Mouse (Mus musculus): Measurements from ENCODE around the gene D930007J09Rik. TPM values are rescaled to one million over a fixed set of nuclear protein-coding genes. Genes with fewer than 3 reads are reported as not detected.

D930007J09Rik gene
- polyA plus RNA-seq, 1 experiment from 2014 or later = not detected

DNA sequence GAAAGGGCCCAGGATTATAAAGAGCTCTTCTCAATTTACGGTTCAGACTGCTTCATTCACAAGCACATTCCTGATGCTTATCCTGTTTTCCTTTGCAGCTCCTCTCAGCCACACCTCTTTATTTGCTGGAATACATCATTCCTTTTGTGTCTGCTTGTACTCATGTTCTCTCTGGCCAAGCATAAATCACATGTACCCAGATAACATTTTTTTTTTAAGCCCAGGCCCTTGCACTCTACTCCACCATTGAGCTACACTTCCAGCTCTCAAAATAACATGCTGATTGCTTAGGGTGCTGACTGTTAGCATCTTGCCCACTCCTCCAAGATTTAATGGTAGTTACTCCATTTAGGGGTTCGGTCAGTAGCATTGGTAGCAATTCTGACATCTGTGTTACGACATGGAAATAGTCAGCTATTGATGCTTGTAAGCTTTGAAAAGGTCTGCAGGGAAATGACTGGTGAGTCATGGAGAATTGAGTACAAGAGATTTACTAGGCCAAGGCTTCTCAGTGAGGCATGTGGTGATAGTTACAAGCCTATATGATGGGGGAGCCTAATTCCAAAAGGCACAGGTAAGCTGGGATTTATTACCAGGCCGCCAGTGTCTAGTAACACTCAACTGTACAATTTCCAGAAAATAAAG, 1.2 kb upstream of the D930007J09Rik start:
- peaks cover 20% of the 10 kb centered on the region for H3K36me3 ChIP-seq (replicated peaks)
- no peaks in the 10 kb centered on the region for H3K27me3 ChIP-seq
- peaks cover 31% of the 10 kb centered on the region for H3K4me1 ChIP-seq
- peak overlapping the region; percentile 81 for H3K4me3 ChIP-seq (replicated peaks)
- ATAC-seq (ENCODE audit: low FRiP score) = no peak
- H3K4me2 ChIP-seq = peak overlapping the region; percentile 80
- H3K27ac ChIP-seq = no peak overlapping the region
- H3K9me3 ChIP-seq = no peaks in the 10 kb centered on the region
- H3K9ac ChIP-seq = peak overlapping the region; percentile 82; the same call in 1 of the 2 replicates
- WGBS = 71% methylated on average over 4 of the region's 4 CpGs

DNA sequence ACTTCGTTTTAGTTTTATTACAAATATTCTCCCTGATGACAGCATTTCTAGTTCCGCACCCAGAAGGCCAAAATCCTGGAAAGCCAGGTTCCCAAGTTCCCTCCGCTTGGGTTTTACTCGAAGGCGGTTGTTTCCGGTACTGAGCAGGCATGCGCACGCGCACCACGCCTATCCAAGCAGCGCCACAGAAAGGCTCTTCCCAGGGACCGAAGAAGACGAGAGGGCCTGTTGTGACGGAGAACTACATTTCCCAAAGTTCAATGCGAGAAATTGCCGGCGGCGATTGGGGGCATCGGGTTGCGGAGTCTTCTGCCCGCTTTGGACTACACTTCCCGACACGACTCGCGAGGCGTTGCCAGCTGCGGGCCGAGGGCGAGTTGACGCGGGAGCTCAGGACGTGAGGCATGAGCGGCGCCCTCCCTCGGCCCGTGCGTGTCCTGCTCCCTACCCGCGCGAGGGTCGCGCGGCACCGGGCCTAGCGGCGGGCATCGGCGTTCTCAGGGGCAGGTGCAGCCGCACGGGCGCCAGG, 892 bp downstream of the D930007J09Rik start, which contains the start of gene Wrnip1:
Wrnip1 (plus strand) TSS at position 346 of the 529 bp plus-strand sequence.
- no peaks in the 10 kb centered on the region for H3K27me3 ChIP-seq
- peak within 1 kb of the TSS; percentile 82 for H3K9ac ChIP-seq
- ATAC-seq (ENCODE audit: low FRiP score) = peak; percentile 98
- no peaks in the 10 kb centered on the region for H3K9me3 ChIP-seq
- H3K4me2 ChIP-seq = peak within 1 kb of the TSS; percentile 80
- 0% methylated on average over 48 of the region's 51 CpGs for WGBS
- H3K4me3 ChIP-seq (replicated peaks) = peak within 1 kb of the TSS; percentile 81
- H3K4me1 ChIP-seq = peaks cover 23% of the 10 kb centered on the region
- peaks cover 7% of the 10 kb centered on the region for H3K36me3 ChIP-seq (replicated peaks)
- peak within 1 kb of the TSS; percentile 76 for H3K27ac ChIP-seq

DNA sequence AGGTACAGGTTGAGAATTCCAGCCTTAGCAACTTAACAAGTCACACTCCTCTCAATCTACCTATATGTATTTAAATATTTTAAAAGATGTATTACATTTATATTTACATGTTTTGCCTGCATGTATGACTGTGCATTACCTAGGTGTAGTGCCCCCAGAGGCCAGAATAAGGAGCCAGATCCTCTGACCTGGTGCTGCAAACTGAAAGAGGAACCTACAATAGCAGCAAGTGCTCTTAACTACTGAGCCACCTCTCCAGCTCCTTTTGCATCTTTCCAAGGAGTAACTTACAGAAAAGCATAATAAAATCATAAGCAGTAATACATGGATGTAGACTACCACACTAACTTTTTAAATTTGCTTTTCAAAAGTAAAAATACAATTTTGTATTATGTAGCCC, 1.8 kb downstream of the D930007J09Rik start:
- Histone ChIP-seq H3K27me3 (no peaks in the 10 kb centered on the region), H3K4me2 (peak overlapping the region; percentile 80), H3K27ac (no peak overlapping the region), H3K4me3 (replicated peaks) (peak overlapping the region; percentile 81; the same call in 1 of the 2 replicates), H3K9ac (no peak overlapping the region), H3K9me3 (no peaks in the 10 kb centered on the region), H3K4me1 (peaks cover 23% of the 10 kb centered on the region), H3K36me3 (replicated peaks) (no peaks in the 10 kb centered on the region)
- ATAC-seq (ENCODE audit: low FRiP score) = no peak

DNA sequence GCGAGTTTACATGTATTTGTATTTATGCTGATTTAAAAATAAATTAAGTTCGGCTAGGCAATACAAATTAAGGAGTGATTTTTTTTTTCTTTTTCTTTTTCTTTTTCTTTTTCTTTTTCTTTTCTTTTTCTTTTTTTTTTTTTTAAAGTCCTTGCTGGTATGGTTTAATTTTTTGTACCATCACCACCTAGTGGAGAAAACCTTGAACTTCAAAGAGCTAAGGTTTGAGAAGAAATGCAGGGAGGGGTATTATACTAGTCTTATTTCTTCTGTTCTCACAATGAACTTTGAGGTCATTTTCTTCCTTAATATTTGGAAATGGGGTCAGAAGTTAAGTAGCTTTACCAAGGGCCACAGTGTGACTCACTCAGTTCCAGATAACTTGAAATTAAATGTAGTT, 3.5 kb downstream of the D930007J09Rik start:
- 80% methylated on average over 2 of the region's 2 CpGs for WGBS
- no peak overlapping the region for H3K4me2 ChIP-seq
- H3K27ac ChIP-seq = no peak overlapping the region
- H3K9ac ChIP-seq = no peak overlapping the region
- ATAC-seq (ENCODE audit: low FRiP score) = no peak
- no peaks in the 10 kb centered on the region for H3K36me3 ChIP-seq (replicated peaks)
- H3K4me1 ChIP-seq = peaks cover 17% of the 10 kb centered on the region
- no peaks in the 10 kb centered on the region for H3K27me3 ChIP-seq
- no peaks in the 10 kb centered on the region for H3K9me3 ChIP-seq
- H3K4me3 ChIP-seq (replicated peaks) = no peak overlapping the region

DNA sequence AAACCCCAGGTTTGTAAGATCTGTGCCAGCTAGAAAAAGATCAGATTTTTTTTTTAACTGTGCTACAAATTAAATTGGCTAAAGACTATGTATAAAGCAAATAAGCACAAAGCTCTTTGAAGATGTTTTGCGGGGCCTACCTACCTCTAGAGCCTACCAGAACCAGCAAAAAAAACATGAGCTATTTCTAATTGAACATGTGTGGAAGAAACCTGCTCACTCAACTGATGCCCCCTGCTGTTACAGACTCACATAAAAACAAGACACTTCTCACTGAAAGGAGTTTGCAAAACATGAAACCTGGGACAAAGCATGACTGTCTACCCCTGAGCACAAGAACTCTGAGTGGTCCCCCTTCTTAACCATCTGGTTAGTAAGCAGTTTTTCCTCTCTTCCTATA, 5.6 kb downstream of the D930007J09Rik start:
- ATAC-seq (ENCODE audit: low FRiP score) = no peak
- Histone ChIP-seq H3K27me3 (no peaks in the 10 kb centered on the region), H3K27ac (no peak overlapping the region), H3K4me2 (no peak overlapping the region), H3K9me3 (no peaks in the 10 kb centered on the region), H3K36me3 (replicated peaks) (no peaks in the 10 kb centered on the region), H3K4me1 (peaks cover 4% of the 10 kb centered on the region; the same call in 1 of the 2 replicates), H3K4me3 (replicated peaks) (no peak overlapping the region), H3K9ac (no peak overlapping the region)
- 92% methylated on average over 1 of the region's 1 CpGs for WGBS

DNA sequence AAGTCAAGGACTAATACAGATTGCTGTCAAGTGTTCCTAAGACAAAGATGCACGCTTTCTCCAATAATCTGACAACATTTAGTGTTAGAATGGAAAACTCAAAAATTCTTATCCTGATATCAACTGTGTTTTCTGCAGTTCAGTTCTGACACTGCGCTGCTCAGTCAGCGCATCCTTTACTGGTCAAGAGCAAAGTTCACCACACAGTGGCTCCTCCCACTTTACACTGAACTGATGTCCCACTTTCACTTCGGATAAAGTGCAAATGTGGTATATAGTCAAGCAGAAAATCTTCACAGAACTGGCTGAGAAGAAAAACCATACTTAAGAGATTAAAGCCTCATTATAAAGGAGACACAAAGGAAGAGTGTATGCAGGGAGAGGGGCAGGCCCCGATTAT, 7.5 kb downstream of the D930007J09Rik start:
- Histone ChIP-seq H3K36me3 (replicated peaks) (no peaks in the 10 kb centered on the region), H3K27me3 (no peaks in the 10 kb centered on the region), H3K9ac (no peak overlapping the region), H3K4me3 (replicated peaks) (no peak overlapping the region), H3K4me2 (no peak overlapping the region), H3K27ac (no peak overlapping the region), H3K9me3 (no peaks in the 10 kb centered on the region), H3K4me1 (no peaks in the 10 kb centered on the region)
- ATAC-seq (ENCODE audit: low FRiP score) = no peak
- 81% methylated on average over 5 of the region's 5 CpGs for WGBS

DNA sequence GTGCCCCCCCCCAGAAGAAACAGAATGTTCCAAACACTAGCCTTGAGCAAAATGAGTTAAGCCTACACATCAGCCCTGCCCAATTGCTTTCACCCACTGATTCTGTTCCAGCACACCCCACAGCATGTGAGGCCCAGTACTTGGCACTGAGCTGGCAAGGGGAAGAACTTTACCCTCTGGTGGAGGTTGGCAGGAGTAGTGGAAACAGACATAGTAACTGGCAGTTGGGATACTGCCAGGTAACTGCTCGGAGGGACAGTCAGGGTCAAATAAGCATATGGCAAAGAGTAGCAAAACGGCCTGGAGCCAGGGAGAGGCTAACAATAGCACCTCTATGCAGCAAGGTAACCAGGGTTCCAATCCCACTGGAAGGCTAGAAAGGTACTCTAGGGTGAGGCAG, 8.0 kb downstream of the D930007J09Rik start:
- no peak overlapping the region for H3K27ac ChIP-seq
- 77% methylated on average over 2 of the region's 2 CpGs for WGBS
- no peak overlapping the region for H3K4me2 ChIP-seq
- H3K36me3 ChIP-seq (replicated peaks) = no peaks in the 10 kb centered on the region
- H3K27me3 ChIP-seq = no peaks in the 10 kb centered on the region
- no peaks in the 10 kb centered on the region for H3K4me1 ChIP-seq
- no peak overlapping the region for H3K4me3 ChIP-seq (replicated peaks)
- no peak for ATAC-seq (ENCODE audit: low FRiP score)
- H3K9me3 ChIP-seq = no peaks in the 10 kb centered on the region
- no peak overlapping the region for H3K9ac ChIP-seq

DNA sequence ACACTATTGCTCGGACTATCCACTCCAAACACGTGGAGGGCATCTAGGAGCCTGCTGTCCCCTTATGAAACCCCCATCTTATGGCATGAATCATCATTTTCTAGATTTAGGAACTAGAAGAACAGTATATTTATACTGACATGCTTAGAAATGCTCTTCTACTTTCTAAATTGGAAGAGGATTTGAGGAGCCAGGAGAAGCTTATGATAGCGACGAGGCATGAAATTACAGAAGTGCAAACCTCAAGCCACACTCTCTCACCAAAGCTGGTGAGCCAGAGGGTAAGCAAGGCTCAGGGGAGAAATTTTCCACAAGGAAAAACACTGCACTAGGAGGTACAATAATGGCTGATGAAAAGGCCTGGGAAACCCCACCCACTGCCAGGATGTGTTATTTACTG, 12.9 kb downstream of the D930007J09Rik start:
- no peak for ATAC-seq (ENCODE audit: low FRiP score)
- no peak overlapping the region for H3K4me2 ChIP-seq
- H3K9me3 ChIP-seq = no peaks in the 10 kb centered on the region
- no peak overlapping the region for H3K9ac ChIP-seq
- H3K36me3 ChIP-seq (replicated peaks) = no peaks in the 10 kb centered on the region
- no peaks in the 10 kb centered on the region for H3K27me3 ChIP-seq
- no peaks in the 10 kb centered on the region for H3K4me1 ChIP-seq
- no peak overlapping the region for H3K27ac ChIP-seq
- WGBS = 82% methylated on average over 4 of the region's 4 CpGs
- no peak overlapping the region for H3K4me3 ChIP-seq (replicated peaks)

DNA sequence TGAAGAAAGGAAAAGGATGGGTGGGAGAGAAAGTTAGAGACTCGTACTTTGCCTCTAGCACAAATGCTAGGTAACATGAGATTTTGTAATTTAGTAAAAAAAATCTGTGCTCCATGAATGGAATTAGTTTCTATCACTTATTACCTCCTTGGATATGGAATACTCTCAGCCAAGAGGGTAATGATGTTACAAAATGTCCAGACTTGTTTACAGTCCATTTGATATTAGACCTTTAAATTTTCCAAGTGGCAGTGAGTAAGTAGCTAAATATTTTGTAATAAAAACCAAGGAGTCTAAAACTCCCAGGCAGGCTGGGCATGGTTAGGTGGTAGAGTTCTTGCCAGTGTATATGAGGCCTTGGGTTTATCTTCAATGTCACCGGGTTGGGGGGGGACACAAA, 15.1 kb downstream of the D930007J09Rik start:
- no peak overlapping the region for H3K4me2 ChIP-seq
- ATAC-seq (ENCODE audit: low FRiP score) = no peak
- 78% methylated on average over 2 of the region's 2 CpGs for WGBS

DNA sequence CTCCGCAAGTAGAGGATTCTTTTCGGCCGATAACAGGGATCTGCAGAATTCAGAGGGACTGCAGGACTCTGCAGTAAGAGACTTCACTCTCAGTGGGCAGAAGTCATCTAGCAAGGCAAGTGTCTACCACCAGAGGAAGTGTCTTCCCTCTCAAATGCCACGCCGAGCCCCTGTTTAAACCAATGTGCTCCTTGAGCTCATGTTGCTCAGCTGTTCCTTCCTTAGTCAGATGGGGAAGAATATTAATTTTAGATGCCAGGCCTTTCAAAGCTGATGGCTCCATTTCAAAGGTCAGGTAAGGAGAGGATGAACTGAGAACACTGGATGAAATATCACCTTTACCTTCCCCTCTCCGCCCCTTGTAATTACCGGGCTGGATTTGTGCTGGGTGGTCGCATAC, 18.8 kb downstream of the D930007J09Rik start, which contains the start of gene Mylk4:
Mylk4 (minus strand) TSS at position 139 of the 400 bp plus-strand sequence.
- no peak for ATAC-seq (ENCODE audit: low FRiP score)
- no peaks in the 10 kb centered on the region for H3K27me3 ChIP-seq
- 87% methylated on average over 8 of the region's 8 CpGs for WGBS
- H3K4me2 ChIP-seq = no peak within 1 kb of the TSS
- H3K9ac ChIP-seq = no peak within 1 kb of the TSS
- H3K4me3 ChIP-seq (replicated peaks) = no peak within 1 kb of the TSS
- no peak within 1 kb of the TSS for H3K27ac ChIP-seq
- no peaks in the 10 kb centered on the region for H3K36me3 ChIP-seq (replicated peaks)
- no peaks in the 10 kb centered on the region for H3K4me1 ChIP-seq
- no peaks in the 10 kb centered on the region for H3K9me3 ChIP-seq

More for the DNA sequence above, 15.1 kb downstream of the D930007J09Rik start:
- no peak overlapping the region for H3K9ac ChIP-seq
- no peak overlapping the region for H3K27ac ChIP-seq
- H3K36me3 ChIP-seq (replicated peaks) = no peaks in the 10 kb centered on the region
- no peaks in the 10 kb centered on the region for H3K9me3 ChIP-seq
- no peaks in the 10 kb centered on the region for H3K27me3 ChIP-seq
- no peak overlapping the region for H3K4me3 ChIP-seq (replicated peaks)
- no peaks in the 10 kb centered on the region for H3K4me1 ChIP-seq

DNA sequence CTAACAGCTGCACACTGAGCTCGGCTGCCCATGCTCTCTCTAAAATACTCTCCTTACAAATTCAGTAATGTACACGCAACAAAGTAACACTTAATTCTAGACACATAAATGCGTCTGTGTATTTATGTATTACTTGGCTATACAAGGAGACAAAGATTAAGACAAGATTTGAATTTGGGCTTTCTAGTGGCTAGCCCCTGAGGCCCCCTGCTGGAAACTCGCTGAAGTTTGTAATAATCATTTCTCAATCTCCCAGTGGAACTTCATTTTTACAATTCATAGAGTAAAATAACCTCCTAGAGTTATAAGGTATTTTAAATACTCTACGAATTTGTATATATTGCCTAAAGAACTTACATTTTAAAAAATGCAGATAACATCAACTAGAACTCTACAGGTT, 19.6 kb downstream of the D930007J09Rik start:
- Histone ChIP-seq H3K4me2 (no peak overlapping the region), H3K27ac (no peak overlapping the region), H3K36me3 (replicated peaks) (no peaks in the 10 kb centered on the region), H3K4me3 (replicated peaks) (no peak overlapping the region), H3K9ac (no peak overlapping the region), H3K4me1 (no peaks in the 10 kb centered on the region), H3K27me3 (no peaks in the 10 kb centered on the region), H3K9me3 (no peaks in the 10 kb centered on the region)
- ATAC-seq (ENCODE audit: low FRiP score) = no peak
- 72% methylated on average over 5 of the region's 5 CpGs for WGBS

DNA sequence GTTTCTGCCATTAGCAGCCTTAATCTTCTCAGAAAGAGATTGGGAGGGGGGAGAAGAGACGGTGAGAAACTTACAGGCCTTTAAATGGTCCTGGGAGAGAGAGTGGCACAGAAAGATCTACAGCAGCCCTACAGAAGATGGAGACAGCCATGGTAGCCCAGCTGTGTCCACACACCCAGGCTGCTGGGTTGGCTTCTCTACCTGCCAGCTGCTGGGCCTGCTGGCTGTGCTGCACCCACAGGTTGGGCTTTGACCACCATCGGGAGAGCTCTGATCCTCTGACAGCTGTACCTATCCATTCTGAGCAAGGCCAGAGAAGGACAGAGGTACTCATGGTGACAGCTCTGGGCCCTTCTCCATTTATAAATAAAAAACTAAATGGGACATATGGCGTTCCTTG, 23.8 kb downstream of the D930007J09Rik start:
- ATAC-seq (ENCODE audit: low FRiP score) = no peak
- no peak overlapping the region for H3K27ac ChIP-seq
- no peaks in the 10 kb centered on the region for H3K4me1 ChIP-seq
- no peak overlapping the region for H3K4me3 ChIP-seq (replicated peaks)
- H3K4me2 ChIP-seq = no peak overlapping the region
- H3K27me3 ChIP-seq = no peaks in the 10 kb centered on the region
- no peak overlapping the region for H3K9ac ChIP-seq
- no peaks in the 10 kb centered on the region for H3K36me3 ChIP-seq (replicated peaks)
- 61% methylated on average over 3 of the region's 3 CpGs for WGBS
- no peaks in the 10 kb centered on the region for H3K9me3 ChIP-seq

DNA sequence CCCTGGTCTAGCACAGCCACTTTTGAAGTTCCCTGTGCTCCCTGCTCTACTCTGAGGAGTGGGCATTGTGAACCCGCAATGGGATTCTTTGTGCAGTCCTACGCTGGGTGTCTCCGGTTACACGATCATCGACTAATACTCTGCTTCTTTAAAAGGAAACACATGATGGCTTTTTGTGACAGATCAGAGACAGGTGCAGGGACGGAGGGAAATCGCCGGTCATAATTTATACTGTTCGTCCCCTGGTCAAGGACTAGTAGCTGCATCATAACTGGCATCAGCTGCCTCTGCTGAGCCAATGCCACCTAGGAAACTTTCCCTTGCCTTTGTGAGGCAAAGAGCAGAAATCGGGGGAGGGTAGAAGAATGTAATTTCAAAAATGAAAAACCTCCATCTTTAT, 26.3 kb downstream of the D930007J09Rik start:
- no peak for ATAC-seq (ENCODE audit: low FRiP score)
- 94% methylated on average over 10 of the region's 10 CpGs for WGBS

More for the DNA sequence above, 26.3 kb downstream of the D930007J09Rik start:
- Histone ChIP-seq H3K4me1 (no peaks in the 10 kb centered on the region), H3K9ac (no peak overlapping the region), H3K27ac (no peak overlapping the region), H3K9me3 (no peaks in the 10 kb centered on the region), H3K27me3 (no peaks in the 10 kb centered on the region), H3K4me3 (replicated peaks) (no peak overlapping the region), H3K4me2 (no peak overlapping the region), H3K36me3 (replicated peaks) (no peaks in the 10 kb centered on the region)
